Mouse (Mus musculus) mouse embryonic stem cell (cell line): ENCODE results near the gene Gm2115.

ENCODE experiments used
- in situ Hi-C, 2 experiments: fragments of 300-500 bp; cut with MboI; formaldehyde crosslinking; loops; 1 replicate in 1 of 2; 3 replicates in 1 of 2; pipeline ENCODE4 v1.14.3; 2019 to 2020; ENCODE audit warnings: low sequenced_read_pairs in 2 of 2, low pct_unique_long_range_greater_than_20kb in 1 of 2, mixed read lengths in 1 of 2; ENCODE audit not compliant: unreplicated experiment in 1 of 2

Gm2115 gene

GRCm38 (mm10) chr7:84528796-84529533, at the start of gene Gm2115:
Gm2115 (plus strand) TSS chr7:84528954.
- in situ Hi-C loops = no loop called here

GRCm38 (mm10) chr7:84483447-84484407, 45.0 kb upstream of the Gm2115 start:
- in situ Hi-C loops = no loop called here

GRCm38 (mm10) chr7:84486485-84486884, 42.3 kb upstream of the Gm2115 start:
- in situ Hi-C loops = no loop called here

- in situ Hi-C loops = no loop called here
Measured at GRCm38 (mm10) chr7:84503163-84503562, 25.6 kb upstream of the Gm2115 start.

GRCm38 (mm10) chr7:84518533-84519198, 10.1 kb upstream of the Gm2115 start:
- in situ Hi-C loops = no loop called here

- in situ Hi-C loops = no loop called here
Measured at GRCm38 (mm10) chr7:84521329-84521728, 7.4 kb upstream of the Gm2115 start.

GRCm38 (mm10) chr7:84522426-84522825, 6.3 kb upstream of the Gm2115 start:
- in situ Hi-C loops = no loop called here

- in situ Hi-C loops = no loop called here
Measured at GRCm38 (mm10) chr7:84526171-84526570, 2.6 kb upstream of the Gm2115 start.

- in situ Hi-C loops = no loop called here
Measured at GRCm38 (mm10) chr7:84532795-84533194, 4.0 kb downstream of the Gm2115 start.

GRCm38 (mm10) chr7:84534632-84535031, 5.9 kb downstream of the Gm2115 start:
- in situ Hi-C loops = no loop called here

- in situ Hi-C loops = no loop called here
Measured at GRCm38 (mm10) chr7:84544946-84545345, 16.2 kb downstream of the Gm2115 start.

- in situ Hi-C loops = no loop called here
Measured at GRCm38 (mm10) chr7:84546667-84547066, 17.9 kb downstream of the Gm2115 start.

GRCm38 (mm10) chr7:84551472-84551871, 22.7 kb downstream of the Gm2115 start:
- in situ Hi-C loops = no loop called here

GRCm38 (mm10) chr7:84555294-84555693, 26.5 kb downstream of the Gm2115 start:
- in situ Hi-C loops = no loop called here

- in situ Hi-C loops = no loop called here
Measured at GRCm38 (mm10) chr7:84557332-84557731, 28.6 kb downstream of the Gm2115 start.

- in situ Hi-C loops = no loop called here
Measured at GRCm38 (mm10) chr7:84560500-84560899, 31.7 kb downstream of the Gm2115 start.

GRCm38 (mm10) chr7:84564236-84564635, 35.5 kb downstream of the Gm2115 start:
- in situ Hi-C loops = no loop called here

- in situ Hi-C loops = no loop called here
Measured at GRCm38 (mm10) chr7:84566200-84566599, 37.4 kb downstream of the Gm2115 start.

- in situ Hi-C loops = no loop called here
Measured at GRCm38 (mm10) chr7:84577034-84577433, 48.3 kb downstream of the Gm2115 start.
